Comparison of ENCODE assay signal across 11 mouse cellular contexts in the genomic region with DNA sequence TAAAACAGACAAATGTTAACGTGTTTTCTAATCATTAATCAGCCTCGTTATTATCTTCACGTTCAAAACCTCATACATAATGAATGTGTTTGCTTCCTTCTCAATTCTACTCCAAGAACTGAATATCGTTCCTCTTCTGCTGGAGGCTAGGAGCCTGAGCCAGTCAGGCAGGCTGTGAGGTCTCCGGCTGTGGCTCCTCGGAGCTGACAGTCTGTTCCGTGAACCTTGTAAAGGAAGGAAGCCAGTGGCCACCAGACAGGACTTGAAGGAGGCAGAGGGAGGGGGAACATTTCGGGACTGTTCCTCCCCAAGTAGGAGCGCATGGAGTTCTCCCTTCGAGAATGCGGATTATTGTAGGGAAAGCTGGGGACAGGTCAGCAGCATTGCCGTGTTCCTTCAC.
A peak's percentile ranks its signal among the peaks of the same experiment; 100 is the strongest.
DNase-seq lines count a peak whose midpoint lies in the region; ATAC-seq and TF ChIP-seq lines count a peak whose summit lies in the region.
"Had no signal": no experiment of that assay in that cellular context is flagged by ENCODE, and none has a peak within 500 bp of the region (broad histone marks: within the 10 kb centered on the region; RNA-seq: fewer than 3 reads in every experiment).

No protein-coding gene starts in this region.

- peaks cover 5% of the 10 kb centered on the region for H3K4me1 ChIP-seq in heart, adult 2 months (ENCODE audit: control insufficient read depth, insufficient read depth, low read length)
- H3K4me1 ChIP-seq in cortical plate, adult 2 months (ENCODE audit: control insufficient read depth, insufficient read depth, low read length) = peaks cover 5% of the 10 kb centered on the region
- peaks cover 9 to 24% of the 10 kb centered on the region in 2 experiments for H3K4me1 ChIP-seq in heart, embryonic 14.5 days (ENCODE audit: control insufficient read depth in 2 of 2, insufficient read depth in 2 of 2, low read length in 2 of 2)
- H3K4me1 ChIP-seq in limb, embryonic 10.5 days = peaks cover 41% of the 10 kb centered on the region
- H3K4me1 ChIP-seq in hindbrain, postnatal 0 days (ENCODE audit: insufficient read depth, low read length) = 0 out of 2 replicates have a peak, but pooled peaks cover 5% of the 10 kb centered on the region

- TF ChIP-seq CTCF in heart, adult 2 months (IDR thresholded peaks at IDR 0.05) = no peak
- TF ChIP-seq CTCF in cortical plate, adult 2 months (IDR thresholded peaks at IDR 0.05; ENCODE audit: extremely low read depth, insufficient read depth, low read length) = no peak
- no peak for TF ChIP-seq CTCF in hindbrain, postnatal 0 days (IDR thresholded peaks at IDR 0.05; ENCODE audit: low read depth)

- no peaks in the 10 kb centered on the region for H3K9me3 ChIP-seq in heart, embryonic 14.5 days (ENCODE audit: control insufficient read depth, low read length)
- H3K9me3 ChIP-seq in limb, embryonic 10.5 days (replicated peaks) = no peaks in the 10 kb centered on the region
- H3K9me3 ChIP-seq in hindbrain, postnatal 0 days (ENCODE audit: low read length) = no peaks in the 10 kb centered on the region

- peak overlapping the region; percentile 70 for H3K9ac ChIP-seq in heart, adult 2 months (ENCODE audit: low read depth, low read length)
- peak overlapping the region; percentile 97 for H3K9ac ChIP-seq in heart, embryonic 14.5 days (ENCODE audit: low read length)
- H3K9ac ChIP-seq in hindbrain, postnatal 0 days (replicated peaks; ENCODE audit: low read length) = no peak overlapping the region

- 20% methylated on average over 12 of the region's 12 CpGs for WGBS in heart, adult 2 months
- 18% methylated on average over 12 of the region's 12 CpGs for WGBS in heart, embryonic 14.5 days
- 71% methylated on average over 12 of the region's 12 CpGs for WGBS in limb, embryonic 10.5 days
- 64% methylated on average over 12 of the region's 12 CpGs for WGBS in hindbrain, postnatal 0 days

- intact Hi-C loops in heart, adult 2 months (cut with DNase I) = loop anchor here (5.0 to 10.0 kb wide), 3 partner anchors 52 to 206 kb away; no protein-coding TSS in a partner anchor

- TF ChIP-seq POLR2A in heart, adult 2 months (IDR thresholded peaks at IDR 0.05; ENCODE audit: insufficient read depth, low read depth, low read length) = no peak
- TF ChIP-seq POLR2A in cortical plate, adult 2 months (IDR thresholded peaks at IDR 0.05; ENCODE audit: extremely low read depth, insufficient read depth, low read length) = no peak

- no peaks in the 10 kb centered on the region for H3K79me2 ChIP-seq in heart, adult 2 months (replicated peaks; ENCODE audit: control insufficient read depth, insufficient read depth, low read length)

- H3K4me3 ChIP-seq in heart, adult 2 months = peak overlapping the region; percentile 54
- H3K4me3 ChIP-seq in cortical plate, adult 2 months (ENCODE audit: insufficient read depth, low read length) = peak overlapping the region; percentile 8; the same call in 1 of the 2 replicates
- H3K4me3 ChIP-seq in heart, embryonic 14.5 days (ENCODE audit: control insufficient read depth in 1 of 2, insufficient read depth in 1 of 2, low read depth in 1 of 2, low read length in 2 of 2) = peak overlapping the region; percentile 56 to 89
- no peak overlapping the region for H3K4me3 ChIP-seq in limb, embryonic 10.5 days
- H3K4me3 ChIP-seq in hindbrain, postnatal 0 days (ENCODE audit: low read length) = no peak overlapping the region

- H3K36me3 ChIP-seq in heart, adult 2 months (ENCODE audit: control insufficient read depth, insufficient read depth, low read length) = peaks cover 10% of the 10 kb centered on the region
- peaks cover 27% of the 10 kb centered on the region for H3K36me3 ChIP-seq in heart, embryonic 14.5 days (ENCODE audit: control insufficient read depth, insufficient read depth, low read length)
- H3K36me3 ChIP-seq in limb, embryonic 10.5 days = no peaks in the 10 kb centered on the region
- H3K36me3 ChIP-seq in hindbrain, postnatal 0 days (ENCODE audit: insufficient read depth, low read length) = 0 out of 2 replicates have a peak, but pooled peaks cover 5% of the 10 kb centered on the region

- ATAC-seq in heart, embryonic 14.5 days (ENCODE audit: insufficient number of reproducible peaks, insufficient read depth, low FRiP score, low read depth) = no peak
- ATAC-seq in hindbrain, postnatal 0 days = no peak
- ATAC-seq: CD4-positive, CD25-positive, alpha-beta regulatory T cell, adult 4 months; Patski had no signal

- DNase-seq in heart, adult 2 months = peak; percentile 22 to 46
- no peak for DNase-seq in heart, adult 9 months (ENCODE audit: low spot score in 2 of 2)
- no peak for DNase-seq in limb, embryonic 10.5 days (ENCODE audit: low spot score)
- no peak for DNase-seq in frontal cortex, postnatal 36 days (ENCODE audit: low spot score in 2 of 2)
- DNase-seq in hindbrain, postnatal 0 days (ENCODE audit: low spot score) = no peak
- DNase-seq in frontal cortex, adult 2 months (ENCODE audit: extremely low spot score in 1 of 2, low spot score in 1 of 2) = no peak
- DNase-seq: lung, postnatal 4 days had no signal

- H3K27me3 ChIP-seq in heart, adult 2 months (ENCODE audit: control insufficient read depth, insufficient read depth, low read length) = no peaks in the 10 kb centered on the region
- no peaks in the 10 kb centered on the region for H3K27me3 ChIP-seq in heart, embryonic 14.5 days (ENCODE audit: control insufficient read depth, insufficient read depth, low read length)
- H3K27me3 ChIP-seq in limb, embryonic 10.5 days (ENCODE audit: low read depth, poor library complexity, severe bottlenecking) = no peaks in the 10 kb centered on the region
- no peaks in the 10 kb centered on the region for H3K27me3 ChIP-seq in hindbrain, postnatal 0 days (ENCODE audit: insufficient read depth, low read length)
- H3K27me3 ChIP-seq: Patski had no signal

- no peak for TF ChIP-seq EP300 in heart, adult 2 months (IDR thresholded peaks at IDR 0.05; ENCODE audit: insufficient read depth, low read depth, low read length)

- H3K4me2 ChIP-seq in heart, embryonic 14.5 days (ENCODE audit: low read length) = peak overlapping the region; percentile 68
- H3K4me2 ChIP-seq in hindbrain, postnatal 0 days (ENCODE audit: low read depth, low read length) = no peak overlapping the region

- H3K27ac ChIP-seq in heart, adult 2 months = peak overlapping the region; percentile 92
- H3K27ac ChIP-seq in cortical plate, adult 2 months (ENCODE audit: insufficient read depth, low read length) = no peak overlapping the region
- peak overlapping the region; percentile 91 to 96 for H3K27ac ChIP-seq in heart, embryonic 14.5 days (replicated peaks in 1 of 2; ENCODE audit: control insufficient read depth in 1 of 2, insufficient read depth in 1 of 2, low read depth in 2 of 2, low read length in 2 of 2)
- peak overlapping the region; percentile 68 for H3K27ac ChIP-seq in limb, embryonic 10.5 days
- H3K27ac ChIP-seq in hindbrain, postnatal 0 days = no peak overlapping the region

Comparison
In these comparisons a context has a peak if more than half of its experiments do, and no peak if none do; other contexts are left out.
1. DNase-seq: peak in heart, adult 2 months (2 of 2); none in heart, adult 9 months (0 of 2), limb, embryonic 10.5 days (single experiment), frontal cortex, postnatal 36 days (0 of 2), hindbrain, postnatal 0 days (single experiment) and frontal cortex, adult 2 months (0 of 2).
2. H3K27ac ChIP-seq: peak in heart, adult 2 months (single experiment), heart, embryonic 14.5 days (2 of 2) and limb, embryonic 10.5 days (single experiment); none in cortical plate, adult 2 months (single experiment) and hindbrain, postnatal 0 days (single experiment).
3. H3K4me3 ChIP-seq: peak in heart, adult 2 months (single experiment), cortical plate, adult 2 months (single experiment) and heart, embryonic 14.5 days (2 of 2); none in limb, embryonic 10.5 days (single experiment) and hindbrain, postnatal 0 days (single experiment).